Mouse (Mus musculus) liver, embryonic 16.5 days (tissue): ENCODE results near the gene Rapgef5. TPM values are rescaled to one million over a fixed set of nuclear protein-coding genes. Genes with fewer than 3 reads are reported as not detected.

Experiments used
- ATAC-seq: fragments of 200-750 bp; cut with Nextera tagmentation; 2 replicates; pipeline ENCODE4 v1.8.0; 2017; ENCODE audit warnings: low read depth, mild to moderate bottlenecking, moderate number of reproducible peaks, moderate library complexity
- H3K27ac ChIP-seq: fragments of 300-500 bp; sonication (generic); 2 replicates; pipeline ENCODE4 v1.5.1; 2014; ENCODE audit warnings: mild to moderate bottlenecking, low read length
- H3K27me3 ChIP-seq: fragments of 300-500 bp; sonication (generic); 2 replicates; pipeline ENCODE4 v1.6.1; 2014; ENCODE audit warnings: low read depth, low read length, mixed read lengths; ENCODE audit not compliant: control insufficient read depth, insufficient read depth
- H3K36me3 ChIP-seq: fragments of 300-500 bp; sonication (generic); 2 replicates; pipeline ENCODE4 v1.6.1; 2014; ENCODE audit warnings: mild to moderate bottlenecking; ENCODE audit not compliant: control insufficient read depth, insufficient read depth
- H3K4me1 ChIP-seq: fragments of 300-500 bp; sonication (generic); 2 replicates; pipeline ENCODE4 v1.6.1; 2014; ENCODE audit warnings: low read depth, low read length, mixed read lengths; ENCODE audit not compliant: control insufficient read depth
- H3K4me2 ChIP-seq: fragments of 300-500 bp; sonication (generic); 2 replicates; pipeline ENCODE4 v1.6.1; 2014; ENCODE audit warnings: low read depth, low read length, mixed read lengths
- H3K4me3 ChIP-seq: fragments of 300-500 bp; sonication (generic); 2 replicates; pipeline ENCODE4 v1.5.1; 2014; ENCODE audit warnings: low read depth, mild to moderate bottlenecking, low read length
- H3K9ac ChIP-seq: fragments of 300-500 bp; sonication (generic); 2 replicates; pipeline ENCODE4 v1.6.1; 2014; ENCODE audit warnings: low read depth, low read length
- H3K9me3 ChIP-seq: fragments of 300-500 bp; sonication (generic); replicated peaks from 2 replicates; pipeline ENCODE4 v1.6.1; 2016; ENCODE audit warnings: low read length; ENCODE audit not compliant: control insufficient read depth
- WGBS: fragments of 180-500 bp; shearing (Covaris S2); extraction: QIAGEN DNeasy Blood & Tissue Kit; methylation state at CpG from one replicate; pipeline ENCODE4 v1.1.7; 2014; ENCODE audit not compliant: insufficient replicate concordance; 5-methylcytosine and 5-hydroxymethylcytosine counted together
- polyA plus RNA-seq: library from polyadenylated mRNA; unstranded; fragments of >200 nt; fragmentation: Nextera tagmentation; extraction: Ambion mirVana; gene quantifications from 2 replicates; pipeline ENCODE4 v1.2.1, GENCODE M21; 2015

Gene Rapgef5
- polyA plus RNA-seq, 1 experiment from 2014 or later = 2.2 TPM

- no peaks in the 10 kb centered on the region for H3K36me3 ChIP-seq
- H3K4me1 ChIP-seq = no peaks in the 10 kb centered on the region
- no peak overlapping the region for H3K9ac ChIP-seq
- no peaks in the 10 kb centered on the region for H3K27me3 ChIP-seq
- ATAC-seq = no peak
- no peaks in the 10 kb centered on the region for H3K9me3 ChIP-seq
- H3K4me3 ChIP-seq = no peak overlapping the region
- H3K27ac ChIP-seq = no peak overlapping the region
- WGBS = 50% methylated on average over 5 of the region's 5 CpGs
- H3K4me2 ChIP-seq = no peak overlapping the region
These were observed 17.0 kb upstream of the Rapgef5 start for GRCm38 (mm10) chr12:117499242-117499641.

GRCm38 (mm10) chr12:117501180-117501579, 15.1 kb upstream of the Rapgef5 start:
- Histone ChIP-seq H3K9ac (no peak overlapping the region), H3K36me3 (no peaks in the 10 kb centered on the region), H3K4me2 (no peak overlapping the region), H3K27ac (no peak overlapping the region), H3K4me1 (no peaks in the 10 kb centered on the region), H3K4me3 (no peak overlapping the region), H3K27me3 (no peaks in the 10 kb centered on the region), H3K9me3 (no peaks in the 10 kb centered on the region)
- no peak for ATAC-seq
- WGBS = 54% methylated on average over 4 of the region's 4 CpGs

GRCm38 (mm10) chr12:117502834-117503233, 13.4 kb upstream of the Rapgef5 start:
- no peak for ATAC-seq
- H3K4me1 ChIP-seq = no peaks in the 10 kb centered on the region
- no peak overlapping the region for H3K4me3 ChIP-seq
- H3K27me3 ChIP-seq = no peaks in the 10 kb centered on the region
- no peak overlapping the region for H3K27ac ChIP-seq
- WGBS = 69% methylated on average over 3 of the region's 3 CpGs
- no peak overlapping the region for H3K4me2 ChIP-seq
- H3K9ac ChIP-seq = no peak overlapping the region
- no peaks in the 10 kb centered on the region for H3K36me3 ChIP-seq
- no peaks in the 10 kb centered on the region for H3K9me3 ChIP-seq

GRCm38 (mm10) chr12:117505163-117505562, 11.1 kb upstream of the Rapgef5 start:
- Histone ChIP-seq H3K4me2 (no peak overlapping the region), H3K9me3 (no peaks in the 10 kb centered on the region), H3K9ac (no peak overlapping the region), H3K4me1 (no peaks in the 10 kb centered on the region), H3K27ac (no peak overlapping the region), H3K27me3 (no peaks in the 10 kb centered on the region), H3K4me3 (no peak overlapping the region), H3K36me3 (no peaks in the 10 kb centered on the region)
- 19% methylated on average over 2 of the region's 2 CpGs for WGBS
- no peak for ATAC-seq

GRCm38 (mm10) chr12:117507772-117508171, 8.5 kb upstream of the Rapgef5 start:
- H3K4me2 ChIP-seq = no peak overlapping the region
- 12% methylated on average over 1 of the region's 1 CpGs for WGBS
- H3K4me3 ChIP-seq = no peak overlapping the region
- H3K4me1 ChIP-seq = no peaks in the 10 kb centered on the region
- H3K27ac ChIP-seq = no peak overlapping the region
- H3K27me3 ChIP-seq = no peaks in the 10 kb centered on the region; the same call in 1 of the 2 replicates
- no peaks in the 10 kb centered on the region for H3K36me3 ChIP-seq
- ATAC-seq = no peak
- no peaks in the 10 kb centered on the region for H3K9me3 ChIP-seq
- no peak overlapping the region for H3K9ac ChIP-seq

GRCm38 (mm10) chr12:117509919-117510318, 6.4 kb upstream of the Rapgef5 start:
- H3K27ac ChIP-seq = no peak overlapping the region
- H3K9ac ChIP-seq = no peak overlapping the region
- no peak overlapping the region for H3K4me3 ChIP-seq
- no peaks in the 10 kb centered on the region for H3K4me1 ChIP-seq
- WGBS = 40% methylated on average over 2 of the region's 2 CpGs
- no peak for ATAC-seq
- no peaks in the 10 kb centered on the region for H3K36me3 ChIP-seq
- no peaks in the 10 kb centered on the region for H3K9me3 ChIP-seq
- no peaks in the 10 kb centered on the region; the same call in 1 of the 2 replicates for H3K27me3 ChIP-seq
- no peak overlapping the region for H3K4me2 ChIP-seq

- no peaks in the 10 kb centered on the region for H3K36me3 ChIP-seq
- H3K4me3 ChIP-seq = no peak overlapping the region
- no peak overlapping the region for H3K4me2 ChIP-seq
- no peaks in the 10 kb centered on the region; the same call in 1 of the 2 replicates for H3K27me3 ChIP-seq
- no peaks in the 10 kb centered on the region for H3K9me3 ChIP-seq
- WGBS = 55% methylated on average over 3 of the region's 3 CpGs
- H3K27ac ChIP-seq = no peak overlapping the region
- no peaks in the 10 kb centered on the region for H3K4me1 ChIP-seq
- ATAC-seq = no peak
- H3K9ac ChIP-seq = no peak overlapping the region
These were observed 3.8 kb upstream of the Rapgef5 start for GRCm38 (mm10) chr12:117512468-117512867.

- H3K27ac ChIP-seq = no peak overlapping the region
- H3K9ac ChIP-seq = no peak overlapping the region
- H3K9me3 ChIP-seq = no peaks in the 10 kb centered on the region
- H3K4me2 ChIP-seq = no peak overlapping the region
- no peak for ATAC-seq
- no peaks in the 10 kb centered on the region; the same call in none of the 2 replicates for H3K27me3 ChIP-seq
- no peak overlapping the region for H3K4me3 ChIP-seq
- no peaks in the 10 kb centered on the region for H3K36me3 ChIP-seq
- WGBS = 60% methylated on average over 11 of the region's 11 CpGs
- H3K4me1 ChIP-seq = no peaks in the 10 kb centered on the region
These were observed 2.9 kb upstream of the Rapgef5 start for GRCm38 (mm10) chr12:117513150-117513932.

GRCm38 (mm10) chr12:117517275-117517936, 1.1 kb downstream of the Rapgef5 start:
- H3K27me3 ChIP-seq = peaks cover 3% of the 10 kb centered on the region; the same call in 1 of the 2 replicates
- no peaks in the 10 kb centered on the region for H3K4me1 ChIP-seq
- WGBS = 31% methylated on average over 14 of the region's 14 CpGs
- no peak overlapping the region for H3K4me2 ChIP-seq
- no peak overlapping the region for H3K9ac ChIP-seq
- no peak overlapping the region for H3K4me3 ChIP-seq
- no peak overlapping the region for H3K27ac ChIP-seq
- H3K9me3 ChIP-seq = no peaks in the 10 kb centered on the region
- peak; percentile 56; the same call in 1 of the 2 replicates for ATAC-seq
- no peaks in the 10 kb centered on the region for H3K36me3 ChIP-seq
